Mouse (Mus musculus): ENCODE measurements around the gene Parm1.

GRCm38 (mm10) chr5:91594083-91594482 lies 76.7 kb downstream of the Parm1 start:
- TF ChIP-seq TAL1 (IDR thresholded peaks at IDR 0.05; ENCODE audit: low read length) (no peak), GATA1 (IDR thresholded peaks at IDR 0.05; ENCODE audit: low read length) (no peak)

Data from erythroblast, embryonic 14.5 days (primary cell).